Mouse (Mus musculus): ENCODE data around the gene Gm45021. TPM values are rescaled to one million over a fixed set of nuclear protein-coding genes. Genes with fewer than 3 reads are reported as not detected.

Gene Gm45021
- polyA plus RNA-seq, 1 experiment from 2014 or later = not detected

- no peaks in the 10 kb centered on the region for H3K36me3 ChIP-seq (ENCODE audit: control insufficient read depth, insufficient read depth)
- H3K27ac ChIP-seq (ENCODE audit: low read depth, low read length) = 0 out of 2 replicates have a peak overlapping the region, but pooled peaks have one; percentile 46
- H3K4me3 ChIP-seq (ENCODE audit: low read depth, low read length) = no peak overlapping the region
- 0 out of 2 replicates have a peak overlapping the region, but pooled peaks have one; percentile 27 for H3K4me2 ChIP-seq (replicated peaks; ENCODE audit: low read depth)
- WGBS = 33% methylated on average over 5 of the region's 5 CpGs
- H3K9me3 ChIP-seq (ENCODE audit: control insufficient read depth) = no peaks in the 10 kb centered on the region
- H3K9ac ChIP-seq (ENCODE audit: low read depth, low read length) = no peak overlapping the region
- no peak for ATAC-seq
- no peak for TF ChIP-seq CTCF (IDR thresholded peaks at IDR 0.05; ENCODE audit: low read depth)
- no peaks in the 10 kb centered on the region for H3K27me3 ChIP-seq (replicated peaks; ENCODE audit: control insufficient read depth, insufficient read depth, low read length)
- H3K4me1 ChIP-seq (replicated peaks; ENCODE audit: control insufficient read depth, insufficient read depth, low read length) = no peaks in the 10 kb centered on the region
These were observed 10.2 kb upstream of the Gm45021 start for GRCm38 (mm10) chr6:48579215-48579648.

GRCm38 (mm10) chr6:48581257-48581656 is 8.2 kb upstream of the Gm45021 start:
- H3K4me2 ChIP-seq (replicated peaks; ENCODE audit: low read depth) = no peak overlapping the region
- no peak overlapping the region for H3K4me3 ChIP-seq (ENCODE audit: low read depth, low read length)
- H3K36me3 ChIP-seq (ENCODE audit: control insufficient read depth, insufficient read depth) = no peaks in the 10 kb centered on the region
- no peak for ATAC-seq
- no peaks in the 10 kb centered on the region for H3K27me3 ChIP-seq (replicated peaks; ENCODE audit: control insufficient read depth, insufficient read depth, low read length)
- no peaks in the 10 kb centered on the region for H3K4me1 ChIP-seq (replicated peaks; ENCODE audit: control insufficient read depth, insufficient read depth, low read length)
- no peak overlapping the region for H3K9ac ChIP-seq (ENCODE audit: low read depth, low read length)
- no peaks in the 10 kb centered on the region for H3K9me3 ChIP-seq (ENCODE audit: control insufficient read depth)
- H3K27ac ChIP-seq (ENCODE audit: low read depth, low read length) = no peak overlapping the region
- TF ChIP-seq CTCF (IDR thresholded peaks at IDR 0.05; ENCODE audit: low read depth) = no peak
- 26% methylated on average over 3 of the region's 3 CpGs for WGBS

- Histone ChIP-seq H3K9ac (ENCODE audit: low read depth, low read length) (no peak overlapping the region), H3K4me1 (replicated peaks; ENCODE audit: control insufficient read depth, insufficient read depth, low read length) (no peaks in the 10 kb centered on the region), H3K4me3 (ENCODE audit: low read depth, low read length) (no peak overlapping the region), H3K9me3 (ENCODE audit: control insufficient read depth) (no peaks in the 10 kb centered on the region), H3K27ac (ENCODE audit: low read depth, low read length) (no peak overlapping the region), H3K4me2 (replicated peaks; ENCODE audit: low read depth) (no peak overlapping the region), H3K27me3 (replicated peaks; ENCODE audit: control insufficient read depth, insufficient read depth, low read length) (no peaks in the 10 kb centered on the region), H3K36me3 (ENCODE audit: control insufficient read depth, insufficient read depth) (no peaks in the 10 kb centered on the region)
- 77% methylated on average over 3 of the region's 3 CpGs for WGBS
- peak; percentile 85 for TF ChIP-seq CTCF (IDR thresholded peaks at IDR 0.05; ENCODE audit: low read depth)
- ATAC-seq = no peak
These were observed 7.4 kb upstream of the Gm45021 start for GRCm38 (mm10) chr6:48582037-48582436.

GRCm38 (mm10) chr6:48591221-48591845 is 1.9 kb downstream of the Gm45021 start:
- Histone ChIP-seq H3K4me2 (replicated peaks; ENCODE audit: low read depth) (no peak overlapping the region), H3K27ac (ENCODE audit: low read depth, low read length) (no peak overlapping the region), H3K9ac (ENCODE audit: low read depth, low read length) (no peak overlapping the region), H3K27me3 (replicated peaks; ENCODE audit: control insufficient read depth, insufficient read depth, low read length) (no peaks in the 10 kb centered on the region), H3K4me1 (replicated peaks; ENCODE audit: control insufficient read depth, insufficient read depth, low read length) (0 out of 2 replicates have a peak, but pooled peaks cover 3% of the 10 kb centered on the region), H3K4me3 (ENCODE audit: low read depth, low read length) (no peak overlapping the region), H3K36me3 (ENCODE audit: control insufficient read depth, insufficient read depth) (peaks cover 8% of the 10 kb centered on the region; the same call in 1 of the 2 replicates), H3K9me3 (ENCODE audit: control insufficient read depth) (no peaks in the 10 kb centered on the region)
- no peak for TF ChIP-seq CTCF (IDR thresholded peaks at IDR 0.05; ENCODE audit: low read depth)
- no peak for ATAC-seq
- 69% methylated on average over 3 of the region's 3 CpGs for WGBS

GRCm38 (mm10) chr6:48591871-48592270 is 2.5 kb downstream of the Gm45021 start:
- H3K4me2 ChIP-seq (replicated peaks; ENCODE audit: low read depth) = no peak overlapping the region
- H3K27me3 ChIP-seq (replicated peaks; ENCODE audit: control insufficient read depth, insufficient read depth, low read length) = no peaks in the 10 kb centered on the region
- H3K4me3 ChIP-seq (ENCODE audit: low read depth, low read length) = no peak overlapping the region
- TF ChIP-seq CTCF (IDR thresholded peaks at IDR 0.05; ENCODE audit: low read depth) = no peak
- no peaks in the 10 kb centered on the region for H3K9me3 ChIP-seq (ENCODE audit: control insufficient read depth)
- WGBS = 82% methylated on average over 6 of the region's 6 CpGs
- no peak for ATAC-seq
- peaks cover 13% of the 10 kb centered on the region; the same call in 1 of the 2 replicates for H3K36me3 ChIP-seq (ENCODE audit: control insufficient read depth, insufficient read depth)
- H3K27ac ChIP-seq (ENCODE audit: low read depth, low read length) = no peak overlapping the region
- H3K9ac ChIP-seq (ENCODE audit: low read depth, low read length) = no peak overlapping the region
- H3K4me1 ChIP-seq (replicated peaks; ENCODE audit: control insufficient read depth, insufficient read depth, low read length) = 0 out of 2 replicates have a peak, but pooled peaks cover 3% of the 10 kb centered on the region

GRCm38 (mm10) chr6:48593158-48594042 is 4.0 kb downstream of the Gm45021 start, which contains the start of the genes Repin1 and Gm44965:
Repin1 (plus strand) TSS chr6:48593883.
Gm44965 (plus strand) TSS chr6:48593941.
- WGBS = 8% methylated on average over 44 of the region's 45 CpGs
- peak; percentile 66 for TF ChIP-seq CTCF (IDR thresholded peaks at IDR 0.05; ENCODE audit: low read depth)
- Histone ChIP-seq H3K36me3 (ENCODE audit: control insufficient read depth, insufficient read depth) (peaks cover 27% of the 10 kb centered on the region), H3K9ac (ENCODE audit: low read depth, low read length) (peak within 1 kb of the TSS; percentile 72), H3K4me2 (replicated peaks; ENCODE audit: low read depth) (peak within 1 kb of the TSS; percentile 89), H3K27me3 (replicated peaks; ENCODE audit: control insufficient read depth, insufficient read depth, low read length) (no peaks in the 10 kb centered on the region), H3K27ac (ENCODE audit: low read depth, low read length) (peak within 1 kb of the TSS; percentile 82), H3K9me3 (ENCODE audit: control insufficient read depth) (no peaks in the 10 kb centered on the region), H3K4me3 (ENCODE audit: low read depth, low read length) (peak within 1 kb of the TSS; percentile 72), H3K4me1 (replicated peaks; ENCODE audit: control insufficient read depth, insufficient read depth, low read length) (0 out of 2 replicates have a peak, but pooled peaks cover 3% of the 10 kb centered on the region)
- peak; percentile 87 for ATAC-seq

All from intestine, postnatal 0 days (tissue).